Mouse (Mus musculus): ENCODE results near the gene Sf3a2. TPM values are rescaled to one million over a fixed set of nuclear protein-coding genes. Genes with fewer than 3 reads are reported as not detected.

The Sf3a2 gene
- polyA plus RNA-seq, 1 experiment from 2014 or later, result 92.6 TPM

DNA sequence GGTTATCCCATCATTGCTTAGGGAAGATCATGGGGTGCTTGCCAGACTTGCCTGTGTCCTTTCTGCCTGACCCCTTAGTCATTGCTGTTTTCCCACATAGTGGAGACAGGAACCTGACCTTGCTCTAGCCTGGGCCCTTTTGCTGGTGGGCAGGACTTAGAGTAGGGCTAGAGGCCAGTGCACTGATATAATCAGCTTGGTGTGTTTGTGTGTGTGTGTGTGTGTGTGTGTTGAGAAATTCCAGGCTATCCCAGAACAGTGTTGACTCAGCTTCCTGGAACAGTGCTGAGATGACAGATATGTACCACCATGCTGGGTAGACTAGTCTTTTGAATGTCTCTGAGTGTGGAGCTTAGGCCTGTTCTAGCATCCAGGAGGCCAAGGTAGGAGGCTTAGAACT, 18.4 kb upstream of the Sf3a2 start:
- Histone ChIP-seq H3K9ac (replicated peaks; ENCODE audit: low read length) (no peak overlapping the region), H3K4me1 (ENCODE audit: control insufficient read depth, insufficient read depth, low read length) (no peaks in the 10 kb centered on the region), H3K4me3 (ENCODE audit: low read depth, low read length) (no peak overlapping the region), H3K27me3 (ENCODE audit: control insufficient read depth, insufficient read depth, low read length) (no peaks in the 10 kb centered on the region), H3K4me2 (ENCODE audit: low read depth, low read length) (no peak overlapping the region), H3K36me3 (replicated peaks; ENCODE audit: control insufficient read depth, insufficient read depth, low read depth, low read length) (peaks cover 26% of the 10 kb centered on the region), H3K27ac (replicated peaks; ENCODE audit: low read depth, low read length) (no peak overlapping the region), H3K9me3 (replicated peaks; ENCODE audit: control insufficient read depth, low read length) (no peaks in the 10 kb centered on the region)
- no peak for DNase-seq (ENCODE audit: low spot score)
- ATAC-seq (replicated peaks; ENCODE audit: insufficient number of reproducible peaks, low FRiP score, low TSS enrichment, low read depth), result no peak

DNA sequence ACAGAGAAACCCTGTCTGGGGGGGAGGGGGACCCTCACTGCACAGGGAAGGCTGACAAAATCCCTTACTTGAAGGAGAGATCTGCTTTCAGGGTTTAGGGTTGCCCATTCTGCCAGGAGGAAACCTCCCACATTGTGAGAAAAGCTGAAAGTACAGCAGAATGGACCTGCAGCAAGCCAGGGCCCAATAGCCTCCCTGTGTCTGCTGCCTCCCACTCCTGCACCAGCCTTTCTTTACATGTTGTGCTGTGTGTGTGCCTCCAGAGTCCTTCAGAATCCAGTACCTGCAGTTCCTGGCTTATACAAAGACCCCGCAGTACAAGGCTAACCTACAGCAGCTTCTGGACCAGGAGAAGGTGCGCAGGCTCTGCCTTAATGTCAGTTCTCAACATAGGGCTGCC, 13.7 kb upstream of the Sf3a2 start:
- no peak overlapping the region for H3K4me3 ChIP-seq (ENCODE audit: low read depth, low read length)
- peaks cover 43% of the 10 kb centered on the region for H3K36me3 ChIP-seq (replicated peaks; ENCODE audit: control insufficient read depth, insufficient read depth, low read depth, low read length)
- WGBS, result 95% methylated on average over 2 of the region's 2 CpGs
- no peak for ATAC-seq (replicated peaks; ENCODE audit: insufficient number of reproducible peaks, low FRiP score, low TSS enrichment, low read depth)
- DNase-seq (ENCODE audit: low spot score), result no peak
- no peaks in the 10 kb centered on the region for H3K4me1 ChIP-seq (ENCODE audit: control insufficient read depth, insufficient read depth, low read length)
- no peak overlapping the region for H3K27ac ChIP-seq (replicated peaks; ENCODE audit: low read depth, low read length)
- no peak overlapping the region for H3K9ac ChIP-seq (replicated peaks; ENCODE audit: low read length)
- no peaks in the 10 kb centered on the region for H3K9me3 ChIP-seq (replicated peaks; ENCODE audit: control insufficient read depth, low read length)
- H3K4me2 ChIP-seq (ENCODE audit: low read depth, low read length), result no peak overlapping the region
- no peaks in the 10 kb centered on the region for H3K27me3 ChIP-seq (ENCODE audit: control insufficient read depth, insufficient read depth, low read length)

DNA sequence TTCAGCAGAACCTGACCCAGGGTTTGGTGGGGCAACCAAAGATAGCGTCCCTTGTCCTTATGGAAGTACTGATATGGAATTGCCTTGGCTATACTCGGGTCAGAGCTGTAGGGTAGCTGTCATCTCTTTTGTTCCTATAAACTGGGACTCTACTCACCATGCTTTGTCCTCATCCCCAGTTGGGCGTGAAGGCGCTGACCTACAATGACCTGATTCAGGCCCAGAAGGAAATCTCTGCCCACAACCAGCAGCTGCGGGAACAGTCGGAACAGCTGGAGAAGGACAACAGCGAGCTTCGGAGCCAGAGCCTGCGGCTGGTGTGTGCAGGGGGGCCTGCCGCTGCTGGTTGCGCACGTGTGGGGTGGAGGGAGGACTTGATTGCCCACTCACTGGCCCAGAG, 13.1 kb upstream of the Sf3a2 start:
- Histone ChIP-seq H3K9me3 (replicated peaks; ENCODE audit: control insufficient read depth, low read length) (no peaks in the 10 kb centered on the region), H3K4me1 (ENCODE audit: control insufficient read depth, insufficient read depth, low read length) (no peaks in the 10 kb centered on the region), H3K36me3 (replicated peaks; ENCODE audit: control insufficient read depth, insufficient read depth, low read depth, low read length) (peaks cover 46% of the 10 kb centered on the region), H3K9ac (replicated peaks; ENCODE audit: low read length) (no peak overlapping the region), H3K4me2 (ENCODE audit: low read depth, low read length) (no peak overlapping the region), H3K4me3 (ENCODE audit: low read depth, low read length) (no peak overlapping the region), H3K27me3 (ENCODE audit: control insufficient read depth, insufficient read depth, low read length) (no peaks in the 10 kb centered on the region), H3K27ac (replicated peaks; ENCODE audit: low read depth, low read length) (no peak overlapping the region)
- ATAC-seq (replicated peaks; ENCODE audit: insufficient number of reproducible peaks, low FRiP score, low TSS enrichment, low read depth), result no peak
- 82% methylated on average over 12 of the region's 12 CpGs for WGBS
- no peak for DNase-seq (ENCODE audit: low spot score)

DNA sequence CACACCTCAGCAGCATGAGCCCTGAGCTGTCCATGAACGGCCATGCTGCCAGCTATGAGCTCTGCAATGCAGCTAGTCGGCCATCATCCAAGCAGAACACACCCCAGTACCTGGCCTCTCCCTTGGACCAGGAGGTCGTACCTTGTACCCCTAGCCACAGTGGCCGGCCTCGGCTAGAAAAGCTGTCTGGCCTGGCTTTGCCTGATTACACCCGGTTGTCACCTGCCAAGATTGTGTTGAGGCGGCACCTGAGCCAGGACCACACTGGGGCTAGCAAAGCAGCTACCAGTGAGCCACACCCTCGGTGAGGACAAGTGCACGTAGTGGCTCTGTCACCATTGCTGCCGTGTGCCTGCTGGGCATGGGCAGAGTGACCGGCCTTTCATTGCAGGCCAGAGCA, 12.0 kb upstream of the Sf3a2 start:
- Histone ChIP-seq H3K27me3 (ENCODE audit: control insufficient read depth, insufficient read depth, low read length) (no peaks in the 10 kb centered on the region), H3K9ac (replicated peaks; ENCODE audit: low read length) (no peak overlapping the region), H3K36me3 (replicated peaks; ENCODE audit: control insufficient read depth, insufficient read depth, low read depth, low read length) (peaks cover 50% of the 10 kb centered on the region), H3K9me3 (replicated peaks; ENCODE audit: control insufficient read depth, low read length) (no peaks in the 10 kb centered on the region), H3K4me3 (ENCODE audit: low read depth, low read length) (no peak overlapping the region), H3K4me2 (ENCODE audit: low read depth, low read length) (no peak overlapping the region), H3K27ac (replicated peaks; ENCODE audit: low read depth, low read length) (no peak overlapping the region), H3K4me1 (ENCODE audit: control insufficient read depth, insufficient read depth, low read length) (no peaks in the 10 kb centered on the region)
- DNase-seq (ENCODE audit: low spot score), result no peak
- 95% methylated on average over 11 of the region's 11 CpGs for WGBS
- no peak for ATAC-seq (replicated peaks; ENCODE audit: insufficient number of reproducible peaks, low FRiP score, low TSS enrichment, low read depth)

DNA sequence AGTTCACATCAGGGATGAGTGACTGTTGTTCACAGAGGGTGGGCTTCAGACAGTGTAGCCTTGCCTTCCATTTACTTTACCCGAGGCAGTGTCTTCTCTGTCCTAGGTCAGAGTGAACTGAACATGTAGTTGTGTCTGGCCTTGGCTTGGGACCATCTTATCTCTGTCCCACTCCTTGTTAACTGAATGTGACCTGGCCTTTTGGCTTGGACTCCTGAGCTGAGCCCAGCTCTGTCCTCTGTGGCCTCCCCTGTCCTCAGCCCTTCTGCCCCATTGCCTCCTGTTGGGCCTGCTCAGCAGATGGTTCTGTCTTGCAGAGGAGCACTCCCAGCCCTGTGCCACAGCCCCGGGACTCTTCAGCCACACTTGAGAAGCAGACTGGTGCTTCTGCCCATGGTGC, 10.5 kb upstream of the Sf3a2 start:
- no peaks in the 10 kb centered on the region for H3K4me1 ChIP-seq (ENCODE audit: control insufficient read depth, insufficient read depth, low read length)
- no peaks in the 10 kb centered on the region for H3K27me3 ChIP-seq (ENCODE audit: control insufficient read depth, insufficient read depth, low read length)
- ATAC-seq (replicated peaks; ENCODE audit: insufficient number of reproducible peaks, low FRiP score, low TSS enrichment, low read depth) (no peak), DNase-seq (ENCODE audit: low spot score) (no peak)
- H3K9me3 ChIP-seq (replicated peaks; ENCODE audit: control insufficient read depth, low read length), result no peaks in the 10 kb centered on the region
- peaks cover 53% of the 10 kb centered on the region for H3K36me3 ChIP-seq (replicated peaks; ENCODE audit: control insufficient read depth, insufficient read depth, low read depth, low read length)
- H3K4me2 ChIP-seq (ENCODE audit: low read depth, low read length), result no peak overlapping the region
- WGBS, result 87% methylated on average over 2 of the region's 2 CpGs
- no peak overlapping the region for H3K9ac ChIP-seq (replicated peaks; ENCODE audit: low read length)
- H3K27ac ChIP-seq (replicated peaks; ENCODE audit: low read depth, low read length), result no peak overlapping the region
- no peak overlapping the region for H3K4me3 ChIP-seq (ENCODE audit: low read depth, low read length)

DNA sequence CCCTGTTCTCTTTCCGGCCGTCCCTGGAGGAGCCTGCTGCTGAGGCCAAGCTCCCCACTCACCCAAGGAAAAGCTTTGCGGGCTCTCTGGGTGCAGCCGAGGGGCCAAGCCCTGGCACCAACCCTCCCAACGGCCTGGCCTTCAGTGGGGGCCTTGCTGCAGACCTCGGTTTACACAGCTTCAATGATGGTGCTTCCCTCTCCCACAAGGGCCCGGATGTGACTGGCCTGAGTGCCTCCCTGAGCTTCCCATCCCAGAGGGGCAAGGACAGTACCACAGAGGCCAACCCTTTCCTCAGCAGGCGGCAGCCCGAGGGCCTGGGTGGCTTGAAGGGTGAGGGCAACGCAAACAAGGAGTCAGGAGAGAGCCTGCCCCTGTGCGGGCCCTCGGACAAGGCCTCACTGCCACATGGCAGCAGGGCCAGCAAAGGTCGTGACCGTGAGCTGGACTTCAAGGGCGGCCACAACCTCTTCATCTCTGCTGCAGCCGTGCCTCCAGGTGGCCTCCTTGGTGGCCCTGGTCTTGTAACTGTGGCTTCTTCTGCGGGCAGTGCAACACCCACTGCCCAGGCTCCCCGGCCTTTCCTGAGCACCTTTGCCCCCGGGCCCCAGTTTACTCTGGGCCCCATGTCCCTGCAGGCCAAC, 7.1 kb upstream of the Sf3a2 start:
- H3K9ac ChIP-seq (replicated peaks; ENCODE audit: low read length), result no peak overlapping the region
- no peaks in the 10 kb centered on the region for H3K4me1 ChIP-seq (ENCODE audit: control insufficient read depth, insufficient read depth, low read length)
- DNase-seq (ENCODE audit: low spot score) (no peak), ATAC-seq (replicated peaks; ENCODE audit: insufficient number of reproducible peaks, low FRiP score, low TSS enrichment, low read depth) (no peak)
- no peak overlapping the region for H3K27ac ChIP-seq (replicated peaks; ENCODE audit: low read depth, low read length)
- no peaks in the 10 kb centered on the region for H3K9me3 ChIP-seq (replicated peaks; ENCODE audit: control insufficient read depth, low read length)
- no peak overlapping the region for H3K4me3 ChIP-seq (ENCODE audit: low read depth, low read length)
- H3K36me3 ChIP-seq (replicated peaks; ENCODE audit: control insufficient read depth, insufficient read depth, low read depth, low read length), result peaks cover 37% of the 10 kb centered on the region
- 87% methylated on average over 19 of the region's 19 CpGs for WGBS
- no peaks in the 10 kb centered on the region for H3K27me3 ChIP-seq (ENCODE audit: control insufficient read depth, insufficient read depth, low read length)
- H3K4me2 ChIP-seq (ENCODE audit: low read depth, low read length), result no peak overlapping the region

DNA sequence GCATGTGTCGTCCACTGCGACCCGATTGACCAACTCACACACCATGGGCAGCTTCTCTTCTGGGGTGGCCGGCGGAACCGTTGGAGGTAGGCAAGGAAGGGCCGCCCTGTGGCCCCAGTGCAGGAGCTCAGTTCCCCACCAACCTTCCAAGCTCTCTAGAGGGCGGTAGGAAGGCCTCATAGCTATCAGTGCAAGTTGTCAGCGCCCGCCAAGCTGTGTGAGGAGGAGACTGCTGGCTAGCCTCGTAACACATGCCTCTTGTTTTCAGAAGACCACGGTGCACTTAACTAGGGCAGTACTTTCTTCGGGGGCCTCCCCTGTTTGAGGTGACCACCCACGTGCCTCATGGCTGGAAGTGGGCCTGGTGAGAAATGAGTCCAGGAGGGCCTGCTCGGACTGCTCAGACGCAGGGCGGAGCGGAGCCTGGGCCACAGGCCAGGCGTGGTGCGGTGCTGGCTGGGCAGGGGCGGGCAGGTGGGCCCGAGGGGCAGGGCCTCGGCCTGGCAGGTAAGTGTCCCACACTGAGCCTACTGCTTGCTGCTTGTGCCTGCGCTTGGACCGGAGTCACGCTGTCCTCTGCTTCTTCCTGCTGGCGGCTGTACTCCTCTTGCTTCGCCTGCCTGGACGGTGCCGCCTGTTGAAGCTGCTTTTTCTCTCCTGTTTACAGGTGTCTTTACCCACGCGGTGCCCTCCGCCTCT, 6.4 kb upstream of the Sf3a2 start:
- ATAC-seq (replicated peaks; ENCODE audit: insufficient number of reproducible peaks, low FRiP score, low TSS enrichment, low read depth), result no peak
- no peak for DNase-seq (ENCODE audit: low spot score)
- Histone ChIP-seq H3K4me2 (ENCODE audit: low read depth, low read length) (no peak overlapping the region), H3K4me1 (ENCODE audit: control insufficient read depth, insufficient read depth, low read length) (no peaks in the 10 kb centered on the region), H3K9me3 (replicated peaks; ENCODE audit: control insufficient read depth, low read length) (no peaks in the 10 kb centered on the region), H3K9ac (replicated peaks; ENCODE audit: low read length) (no peak overlapping the region), H3K27ac (replicated peaks; ENCODE audit: low read depth, low read length) (no peak overlapping the region), H3K27me3 (ENCODE audit: control insufficient read depth, insufficient read depth, low read length) (no peaks in the 10 kb centered on the region), H3K4me3 (ENCODE audit: low read depth, low read length) (no peak overlapping the region), H3K36me3 (replicated peaks; ENCODE audit: control insufficient read depth, insufficient read depth, low read depth, low read length) (peaks cover 33% of the 10 kb centered on the region)
- 83% methylated on average over 33 of the region's 33 CpGs for WGBS

DNA sequence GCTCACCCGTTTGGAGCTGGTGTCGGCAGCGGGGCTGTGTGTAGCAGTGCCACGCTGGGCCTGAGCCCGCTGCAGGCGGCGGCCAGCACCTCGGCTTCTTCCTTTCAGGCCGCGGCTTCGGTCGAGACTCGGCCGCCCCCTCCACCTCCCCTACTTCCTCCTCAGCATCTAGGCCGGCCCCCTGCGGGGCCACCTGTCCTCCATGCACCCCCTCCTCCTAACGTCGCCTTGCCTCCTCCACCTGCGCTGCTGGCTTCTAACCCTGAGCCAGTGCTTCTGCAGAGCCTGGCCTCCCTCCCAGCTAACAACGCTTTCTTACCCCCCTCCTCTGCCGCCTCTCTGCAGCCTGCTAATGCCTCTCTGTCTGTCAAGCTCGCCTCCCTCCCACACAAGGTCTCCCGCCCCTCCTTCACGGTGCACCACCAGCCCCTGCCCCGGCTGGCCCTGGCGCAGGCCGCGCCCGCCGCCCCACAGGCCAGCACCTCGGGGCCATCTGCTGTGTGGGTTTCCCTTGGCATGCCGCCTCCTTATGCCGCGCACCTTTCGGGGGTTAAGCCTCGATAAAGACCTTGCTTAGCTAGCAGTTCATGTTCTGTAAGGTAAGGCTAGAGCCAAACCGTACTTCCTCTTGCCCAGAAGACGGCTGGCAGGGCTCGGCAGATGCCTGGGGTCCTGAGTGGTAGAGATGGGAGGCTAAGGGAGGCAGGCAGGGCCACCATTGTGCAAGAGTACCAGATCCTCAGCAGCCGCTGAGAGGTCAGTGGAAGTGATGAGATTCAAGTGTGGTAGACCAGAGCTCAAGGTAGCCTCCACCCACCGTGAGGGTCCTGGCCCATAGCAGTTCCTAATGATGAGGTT, 5.6 kb upstream of the Sf3a2 start:
- Histone ChIP-seq H3K4me2 (ENCODE audit: low read depth, low read length) (no peak overlapping the region), H3K36me3 (replicated peaks; ENCODE audit: control insufficient read depth, insufficient read depth, low read depth, low read length) (peaks cover 33% of the 10 kb centered on the region), H3K27ac (replicated peaks; ENCODE audit: low read depth, low read length) (no peak overlapping the region), H3K4me3 (ENCODE audit: low read depth, low read length) (no peak overlapping the region), H3K9me3 (replicated peaks; ENCODE audit: control insufficient read depth, low read length) (no peaks in the 10 kb centered on the region), H3K9ac (replicated peaks; ENCODE audit: low read length) (no peak overlapping the region), H3K4me1 (ENCODE audit: control insufficient read depth, insufficient read depth, low read length) (no peaks in the 10 kb centered on the region), H3K27me3 (ENCODE audit: control insufficient read depth, insufficient read depth, low read length) (no peaks in the 10 kb centered on the region)
- DNase-seq (ENCODE audit: low spot score) (no peak), ATAC-seq (replicated peaks; ENCODE audit: insufficient number of reproducible peaks, low FRiP score, low TSS enrichment, low read depth) (no peak)
- WGBS, result 74% methylated on average over 41 of the region's 41 CpGs

Data from embryonic facial prominence, embryonic 11.5 days (tissue).